Mouse (Mus musculus) erythroblast, embryonic 14.5 days (primary cell): Measurements from ENCODE around the gene Gm14226.

Experiments used
- GATA1 ChIP-seq: IDR thresholded peaks from 2 replicates; pipeline ENCODE4 v1.6.1; 2012; ENCODE audit warnings: low read length, inconsistent platforms, mixed read lengths
- TAL1 ChIP-seq: IDR thresholded peaks from 3 replicates; pipeline ENCODE4 v1.6.1; 2012; ENCODE audit warnings: low read length, inconsistent platforms, mixed read lengths

GRCm38 (mm10) chr2:154986609-154987008, 31.5 kb upstream of the Gm14226 start:
- TF ChIP-seq GATA1 (no peak), TAL1 (no peak)
